Mouse (Mus musculus): ENCODE data around the gene Ppp1cb. TPM values are rescaled to one million over a fixed set of nuclear protein-coding genes. Genes with fewer than 3 reads are reported as not detected.

Ppp1cb gene
- 246 and 251 TPM in 2 replicates for polyA plus RNA-seq (2015; fragmentation: Nextera tagmentation; extraction: Ambion mirVana)

GRCm38 (mm10) chr5:32458408-32459143 is at the start of gene Ppp1cb:
TSS of gene Ppp1cb (plus strand) at chr5:32458843.
- Histone ChIP-seq H3K9me3 (replicated peaks; ENCODE audit: control insufficient read depth, low read length) (no peaks in the 10 kb centered on the region), H3K4me1 (ENCODE audit: control insufficient read depth, insufficient read depth, low read length) (peaks cover 3% of the 10 kb centered on the region; the same call in 1 of the 2 replicates), H3K9ac (ENCODE audit: low read length) (peak within 1 kb of the TSS; percentile 100), H3K4me2 (ENCODE audit: low read depth, low read length) (peak within 1 kb of the TSS; percentile 62), H3K27me3 (ENCODE audit: control insufficient read depth, insufficient read depth, low read length) (no peaks in the 10 kb centered on the region), H3K27ac (ENCODE audit: low read length) (peak within 1 kb of the TSS; percentile 99), H3K4me3 (replicated peaks; ENCODE audit: low read length) (peak within 1 kb of the TSS; percentile 98), H3K36me3 (ENCODE audit: control insufficient read depth, insufficient read depth, low read length) (no peaks in the 10 kb centered on the region)
- WGBS: under 1% methylated on average over 54 of the region's 54 CpGs
- ATAC-seq (ENCODE audit: insufficient read depth, low FRiP score): peak; percentile 99

- WGBS: 79% methylated on average over 2 of the region's 2 CpGs
- ATAC-seq (ENCODE audit: insufficient read depth, low FRiP score): no peak
- Histone ChIP-seq H3K9me3 (replicated peaks; ENCODE audit: control insufficient read depth, low read length) (no peaks in the 10 kb centered on the region), H3K36me3 (ENCODE audit: control insufficient read depth, insufficient read depth, low read length) (no peaks in the 10 kb centered on the region), H3K4me3 (replicated peaks; ENCODE audit: low read length) (no peak overlapping the region), H3K4me2 (ENCODE audit: low read depth, low read length) (no peak overlapping the region), H3K27ac (ENCODE audit: low read length) (no peak overlapping the region), H3K27me3 (ENCODE audit: control insufficient read depth, insufficient read depth, low read length) (no peaks in the 10 kb centered on the region), H3K9ac (ENCODE audit: low read length) (no peak overlapping the region), H3K4me1 (ENCODE audit: control insufficient read depth, insufficient read depth, low read length) (peaks cover 16% of the 10 kb centered on the region)
These were observed 48.9 kb upstream of the Ppp1cb start for GRCm38 (mm10) chr5:32409747-32410146.

GRCm38 (mm10) chr5:32410954-32411688 is 47.5 kb upstream of the Ppp1cb start:
- no peak for ATAC-seq (ENCODE audit: insufficient read depth, low FRiP score)
- Histone ChIP-seq H3K4me2 (ENCODE audit: low read depth, low read length) (no peak overlapping the region), H3K36me3 (ENCODE audit: control insufficient read depth, insufficient read depth, low read length) (no peaks in the 10 kb centered on the region), H3K4me1 (ENCODE audit: control insufficient read depth, insufficient read depth, low read length) (peaks cover 18% of the 10 kb centered on the region), H3K9ac (ENCODE audit: low read length) (no peak overlapping the region), H3K27me3 (ENCODE audit: control insufficient read depth, insufficient read depth, low read length) (no peaks in the 10 kb centered on the region), H3K9me3 (replicated peaks; ENCODE audit: control insufficient read depth, low read length) (no peaks in the 10 kb centered on the region), H3K27ac (ENCODE audit: low read length) (no peak overlapping the region), H3K4me3 (replicated peaks; ENCODE audit: low read length) (no peak overlapping the region)
- 67% methylated on average over 3 of the region's 3 CpGs for WGBS

- no peak overlapping the region for H3K4me3 ChIP-seq (replicated peaks; ENCODE audit: low read length)
- no peaks in the 10 kb centered on the region for H3K36me3 ChIP-seq (ENCODE audit: control insufficient read depth, insufficient read depth, low read length)
- H3K27ac ChIP-seq (ENCODE audit: low read length): peak overlapping the region; percentile 56
- 16% methylated on average over 1 of the region's 1 CpGs for WGBS
- no peaks in the 10 kb centered on the region for H3K27me3 ChIP-seq (ENCODE audit: control insufficient read depth, insufficient read depth, low read length)
- H3K9me3 ChIP-seq (replicated peaks; ENCODE audit: control insufficient read depth, low read length): no peaks in the 10 kb centered on the region
- peaks cover 25% of the 10 kb centered on the region for H3K4me1 ChIP-seq (ENCODE audit: control insufficient read depth, insufficient read depth, low read length)
- peak; percentile 45; the same call in 1 of the 2 replicates for ATAC-seq (ENCODE audit: insufficient read depth, low FRiP score)
- H3K9ac ChIP-seq (ENCODE audit: low read length): no peak overlapping the region
- H3K4me2 ChIP-seq (ENCODE audit: low read depth, low read length): no peak overlapping the region
These were observed 46.3 kb upstream of the Ppp1cb start for GRCm38 (mm10) chr5:32412186-32412950.

- no peaks in the 10 kb centered on the region for H3K36me3 ChIP-seq (ENCODE audit: control insufficient read depth, insufficient read depth, low read length)
- ATAC-seq (ENCODE audit: insufficient read depth, low FRiP score): no peak
- peak overlapping the region; percentile 56 for H3K27ac ChIP-seq (ENCODE audit: low read length)
- H3K4me1 ChIP-seq (ENCODE audit: control insufficient read depth, insufficient read depth, low read length): peaks cover 25% of the 10 kb centered on the region
- H3K4me3 ChIP-seq (replicated peaks; ENCODE audit: low read length): no peak overlapping the region
- H3K4me2 ChIP-seq (ENCODE audit: low read depth, low read length): no peak overlapping the region
- no peak overlapping the region for H3K9ac ChIP-seq (ENCODE audit: low read length)
- H3K27me3 ChIP-seq (ENCODE audit: control insufficient read depth, insufficient read depth, low read length): no peaks in the 10 kb centered on the region
- 73% methylated on average over 2 of the region's 2 CpGs for WGBS
- no peaks in the 10 kb centered on the region for H3K9me3 ChIP-seq (replicated peaks; ENCODE audit: control insufficient read depth, low read length)
These were observed 45.6 kb upstream of the Ppp1cb start for GRCm38 (mm10) chr5:32413083-32413482.

- no peak for ATAC-seq (ENCODE audit: insufficient read depth, low FRiP score)
- 62% methylated on average over 2 of the region's 2 CpGs for WGBS
- Histone ChIP-seq H3K4me2 (ENCODE audit: low read depth, low read length) (no peak overlapping the region), H3K9ac (ENCODE audit: low read length) (no peak overlapping the region), H3K36me3 (ENCODE audit: control insufficient read depth, insufficient read depth, low read length) (no peaks in the 10 kb centered on the region), H3K27ac (ENCODE audit: low read length) (no peak overlapping the region), H3K4me1 (ENCODE audit: control insufficient read depth, insufficient read depth, low read length) (peaks cover 25% of the 10 kb centered on the region), H3K4me3 (replicated peaks; ENCODE audit: low read length) (no peak overlapping the region), H3K9me3 (replicated peaks; ENCODE audit: control insufficient read depth, low read length) (no peaks in the 10 kb centered on the region), H3K27me3 (ENCODE audit: control insufficient read depth, insufficient read depth, low read length) (no peaks in the 10 kb centered on the region)
These were observed 45.1 kb upstream of the Ppp1cb start for GRCm38 (mm10) chr5:32413569-32413968.

GRCm38 (mm10) chr5:32414461-32414985 is 44.1 kb upstream of the Ppp1cb start:
- no peaks in the 10 kb centered on the region for H3K36me3 ChIP-seq (ENCODE audit: control insufficient read depth, insufficient read depth, low read length)
- peaks cover 25% of the 10 kb centered on the region for H3K4me1 ChIP-seq (ENCODE audit: control insufficient read depth, insufficient read depth, low read length)
- no peak overlapping the region for H3K4me3 ChIP-seq (replicated peaks; ENCODE audit: low read length)
- no peak for ATAC-seq (ENCODE audit: insufficient read depth, low FRiP score)
- H3K27me3 ChIP-seq (ENCODE audit: control insufficient read depth, insufficient read depth, low read length): no peaks in the 10 kb centered on the region
- peak overlapping the region; percentile 42; the same call in 1 of the 2 replicates for H3K27ac ChIP-seq (ENCODE audit: low read length)
- 61% methylated on average over 5 of the region's 5 CpGs for WGBS
- no peak overlapping the region for H3K4me2 ChIP-seq (ENCODE audit: low read depth, low read length)
- H3K9ac ChIP-seq (ENCODE audit: low read length): 0 out of 2 replicates have a peak overlapping the region, but pooled peaks have one; percentile 23
- no peaks in the 10 kb centered on the region for H3K9me3 ChIP-seq (replicated peaks; ENCODE audit: control insufficient read depth, low read length)

GRCm38 (mm10) chr5:32415554-32415953 is 43.1 kb upstream of the Ppp1cb start:
- Histone ChIP-seq H3K4me1 (ENCODE audit: control insufficient read depth, insufficient read depth, low read length) (peaks cover 25% of the 10 kb centered on the region), H3K27ac (ENCODE audit: low read length) (no peak overlapping the region), H3K36me3 (ENCODE audit: control insufficient read depth, insufficient read depth, low read length) (no peaks in the 10 kb centered on the region), H3K4me2 (ENCODE audit: low read depth, low read length) (no peak overlapping the region), H3K27me3 (ENCODE audit: control insufficient read depth, insufficient read depth, low read length) (no peaks in the 10 kb centered on the region), H3K9me3 (replicated peaks; ENCODE audit: control insufficient read depth, low read length) (no peaks in the 10 kb centered on the region), H3K9ac (ENCODE audit: low read length) (no peak overlapping the region), H3K4me3 (replicated peaks; ENCODE audit: low read length) (no peak overlapping the region)
- WGBS: 82% methylated on average over 6 of the region's 6 CpGs
- ATAC-seq (ENCODE audit: insufficient read depth, low FRiP score): no peak
